Mouse (Mus musculus) thymus, postnatal 0 days (tissue): ENCODE results near the gene Rtp2. TPM values are rescaled to one million over a fixed set of nuclear protein-coding genes. Genes with fewer than 3 reads are reported as not detected.

Source experiments
- DNase-seq: peaks from one replicate; pipeline ENCODE4 v3.0.0-alpha.2; 2015; ENCODE audit warnings: low spot score
- polyA plus RNA-seq: library from polyadenylated mRNA; unstranded; fragments of >200 nt; fragmentation: Nextera tagmentation; extraction: Ambion mirVana; gene quantifications from 2 replicates; pipeline ENCODE4 v1.2.1, GENCODE M21; 2015

Rtp2 gene
- polyA plus RNA-seq, 1 experiment from 2014 or later: not detected

- DNase-seq: no peak
Measured at GRCm38 (mm10) chr16:23890636-23891035, 41.6 kb downstream of the Rtp2 start, which contains the start of gene Sst. TSS of gene Sst (minus strand) at chr16:23890958.

- no peak for DNase-seq
Measured at GRCm38 (mm10) chr16:23890151-23890550, 42.0 kb downstream of the Rtp2 start.

GRCm38 (mm10) chr16:23887910-23888579 lies 44.1 kb downstream of the Rtp2 start:
- no peak for DNase-seq

GRCm38 (mm10) chr16:23885098-23885497 lies 47.1 kb downstream of the Rtp2 start:
- DNase-seq: no peak

Other genes starting within 250 kb of the Rtp2 start
- gene Sst, start 41.4 kb downstream of the Rtp2 start, polyA plus RNA-seq: 2.7 and 3.1 TPM in 2 replicates
- not detected in 2 replicates for gene Gm37419, start 56.1 kb upstream of the Rtp2 start, polyA plus RNA-seq
- gene Bcl6, start 56.5 kb upstream of the Rtp2 start, polyA plus RNA-seq: 11.9 and 15.1 TPM in 2 replicates